Mouse (Mus musculus) hindbrain, embryonic 14.5 days (tissue): ENCODE measurements around the gene 4930519P11Rik. TPM values are rescaled to one million over a fixed set of nuclear protein-coding genes. Genes with fewer than 3 reads are reported as not detected.

ENCODE experiments used
- ATAC-seq: fragments of 200-750 bp; cut with Nextera tagmentation; 2 replicates; pipeline ENCODE4 v1.8.0; 2017; ENCODE audit warnings: moderate number of reproducible peaks, mild to moderate bottlenecking, moderate TSS enrichment, moderate library complexity; ENCODE audit not compliant: low FRiP score
- DNase-seq: peaks from one replicate; pipeline ENCODE4 v3.0.0-alpha.2; 2015; ENCODE audit warnings: low spot score
- H3K27ac ChIP-seq: fragments of 300-500 bp; sonication (generic); 2 replicates; pipeline ENCODE4 v1.5.1; 2014; ENCODE audit warnings: mild to moderate bottlenecking, moderate library complexity
- H3K27me3 ChIP-seq: fragments of 300-500 bp; sonication (generic); 2 replicates; pipeline ENCODE4 v1.6.1; 2014; ENCODE audit warnings: mild to moderate bottlenecking, low read length, mixed read lengths; ENCODE audit not compliant: control insufficient read depth, insufficient read depth
- H3K36me3 ChIP-seq: fragments of 300-500 bp; sonication (generic); replicated peaks from 2 replicates; pipeline ENCODE4 v1.6.1; 2014; ENCODE audit not compliant: control insufficient read depth, insufficient read depth
- H3K4me1 ChIP-seq: fragments of 300-500 bp; sonication (generic); replicated peaks from 2 replicates; pipeline ENCODE4 v1.6.1; 2014; ENCODE audit warnings: antibody characterized with exemption, low read length, mixed read lengths; ENCODE audit not compliant: control insufficient read depth, insufficient read depth
- H3K4me2 ChIP-seq: fragments of 300-500 bp; sonication (generic); replicated peaks from 2 replicates; pipeline ENCODE4 v1.6.1; 2014; ENCODE audit warnings: mild to moderate bottlenecking, moderate library complexity
- H3K4me3 ChIP-seq: fragments of 300-500 bp; sonication (generic); replicated peaks from 2 replicates; pipeline ENCODE4 v1.5.1; 2014; ENCODE audit warnings: mild to moderate bottlenecking, low read length
- H3K9ac ChIP-seq: fragments of 300-500 bp; sonication (generic); 2 replicates; pipeline ENCODE4 v1.6.1; 2014
- H3K9me3 ChIP-seq: fragments of 300-500 bp; sonication (generic); 2 replicates; pipeline ENCODE4 v1.6.1; 2016; ENCODE audit warnings: low read length; ENCODE audit not compliant: control insufficient read depth
- WGBS: fragments of 180-500 bp; shearing (Covaris S2); extraction: QIAGEN DNeasy Blood & Tissue Kit; methylation state at CpG from one replicate; pipeline ENCODE4 v1.1.7; 2014; 5-methylcytosine and 5-hydroxymethylcytosine counted together
- polyA plus RNA-seq: library from polyadenylated mRNA; unstranded; fragments of >200 nt; fragmentation: Nextera tagmentation; extraction: Ambion mirVana; gene quantifications from 2 replicates; pipeline ENCODE4 v1.2.1, GENCODE M21; 2014

Gene 4930519P11Rik
- polyA plus RNA-seq, 1 experiment from 2014 or later: 0.59 TPM

DNA sequence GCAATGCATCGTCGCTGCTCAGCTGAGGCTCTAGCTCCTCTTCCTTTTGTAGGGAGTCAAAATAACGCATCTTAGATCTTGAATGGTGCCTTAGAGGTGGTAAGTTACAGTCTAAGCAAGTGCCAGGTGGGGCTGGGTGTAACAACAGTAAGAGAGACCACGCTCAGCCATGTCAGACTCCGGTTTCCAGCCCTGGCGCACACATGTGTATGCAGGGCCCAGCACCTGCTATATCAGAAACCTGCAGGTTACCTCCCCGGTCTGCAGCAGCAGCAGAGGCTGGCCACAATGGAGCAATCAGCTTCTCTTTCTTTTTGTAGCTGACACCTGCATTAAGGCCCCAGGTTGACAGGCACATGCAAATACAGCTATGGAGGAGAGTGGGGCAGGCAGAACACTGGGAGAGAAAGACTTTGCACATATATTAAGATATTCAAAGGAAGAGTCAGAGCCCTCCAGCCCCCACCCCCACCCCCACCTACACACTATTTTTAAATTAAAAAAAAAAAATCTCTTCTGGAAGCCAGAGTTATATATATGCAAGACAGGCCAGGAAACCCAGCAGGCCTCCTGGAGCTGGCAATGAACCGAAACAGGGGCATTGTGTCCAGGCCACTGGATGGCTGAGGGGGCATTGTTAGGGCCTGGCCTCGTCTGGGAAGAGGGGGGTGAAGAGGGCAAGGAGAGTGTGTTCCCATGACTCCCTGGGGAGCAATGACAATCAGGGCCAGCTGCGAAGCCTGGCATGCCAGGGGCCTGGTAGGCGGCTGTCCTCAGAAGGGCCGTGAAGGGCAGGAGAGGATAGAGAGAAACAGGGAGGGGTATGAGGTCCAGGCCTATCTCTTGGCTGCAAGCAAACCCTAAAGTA is 36.1 kb downstream of the 4930519P11Rik start:
- DNase-seq: no peak
- peak; percentile 40; the same call in 1 of the 2 replicates for ATAC-seq

DNA sequence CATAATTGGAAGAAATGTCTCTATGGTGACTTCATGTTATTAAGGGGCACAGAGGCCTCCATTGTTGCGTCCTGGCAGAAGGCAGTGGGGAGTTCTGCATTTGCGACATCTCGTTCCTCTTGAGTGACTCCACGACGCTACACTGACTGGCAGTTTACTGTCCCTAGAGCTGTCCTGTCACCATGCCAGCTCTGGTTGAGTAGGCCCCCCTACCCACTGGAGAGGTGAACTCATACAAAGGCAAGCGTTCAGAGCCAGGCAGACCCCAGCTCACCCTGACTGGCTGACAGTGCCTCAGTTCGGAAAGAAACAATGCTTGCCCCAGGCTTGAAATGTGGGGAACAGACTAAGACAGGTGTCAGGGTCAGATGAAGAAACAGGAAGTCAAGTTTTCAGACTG is 39.0 kb downstream of the 4930519P11Rik start:
- Histone ChIP-seq H3K9ac (no peak overlapping the region), H3K4me3 (no peak overlapping the region), H3K9me3 (no peaks in the 10 kb centered on the region), H3K27ac (no peak overlapping the region), H3K4me2 (no peak overlapping the region), H3K27me3 (no peaks in the 10 kb centered on the region), H3K36me3 (no peaks in the 10 kb centered on the region), H3K4me1 (peaks cover 11% of the 10 kb centered on the region)
- WGBS: 17% methylated on average over 7 of the region's 7 CpGs
- DNase-seq (no peak), ATAC-seq (no peak)

More for the DNA sequence above, 36.1 kb downstream of the 4930519P11Rik start:
- peaks cover 11% of the 10 kb centered on the region for H3K4me1 ChIP-seq
- H3K36me3 ChIP-seq: no peaks in the 10 kb centered on the region
- H3K4me3 ChIP-seq: no peak overlapping the region
- 17% methylated on average over 12 of the region's 12 CpGs for WGBS
- no peak overlapping the region for H3K4me2 ChIP-seq
- no peaks in the 10 kb centered on the region for H3K9me3 ChIP-seq
- peak overlapping the region; percentile 24; the same call in 1 of the 2 replicates for H3K9ac ChIP-seq
- H3K27ac ChIP-seq: peak overlapping the region; percentile 43
- no peaks in the 10 kb centered on the region for H3K27me3 ChIP-seq

DNA sequence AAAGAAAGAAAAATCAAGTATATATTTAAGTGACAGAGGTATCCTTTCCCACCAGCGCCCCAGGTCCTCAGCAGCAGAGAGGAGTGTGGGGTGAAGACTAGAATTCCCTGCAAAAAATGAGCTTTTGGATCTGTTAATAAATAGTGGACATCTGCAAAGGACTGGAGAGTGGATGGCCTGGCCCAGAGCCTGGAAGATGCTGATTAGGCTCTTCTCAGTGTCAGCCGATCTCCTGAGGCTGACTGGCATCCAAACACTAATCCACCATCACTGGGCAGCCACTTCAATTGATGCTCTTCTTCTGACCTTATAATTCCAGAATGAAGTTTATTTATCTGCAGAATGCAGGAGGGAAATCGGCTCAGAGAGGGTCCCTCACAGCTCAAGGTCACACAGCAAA is 40.2 kb downstream of the 4930519P11Rik start:
- Histone ChIP-seq H3K4me3 (no peak overlapping the region), H3K36me3 (no peaks in the 10 kb centered on the region), H3K27ac (no peak overlapping the region), H3K9ac (no peak overlapping the region), H3K27me3 (no peaks in the 10 kb centered on the region), H3K9me3 (no peaks in the 10 kb centered on the region), H3K4me1 (peaks cover 11% of the 10 kb centered on the region), H3K4me2 (no peak overlapping the region)
- WGBS: 78% methylated on average over 3 of the region's 3 CpGs
- ATAC-seq (no peak), DNase-seq (no peak)

DNA sequence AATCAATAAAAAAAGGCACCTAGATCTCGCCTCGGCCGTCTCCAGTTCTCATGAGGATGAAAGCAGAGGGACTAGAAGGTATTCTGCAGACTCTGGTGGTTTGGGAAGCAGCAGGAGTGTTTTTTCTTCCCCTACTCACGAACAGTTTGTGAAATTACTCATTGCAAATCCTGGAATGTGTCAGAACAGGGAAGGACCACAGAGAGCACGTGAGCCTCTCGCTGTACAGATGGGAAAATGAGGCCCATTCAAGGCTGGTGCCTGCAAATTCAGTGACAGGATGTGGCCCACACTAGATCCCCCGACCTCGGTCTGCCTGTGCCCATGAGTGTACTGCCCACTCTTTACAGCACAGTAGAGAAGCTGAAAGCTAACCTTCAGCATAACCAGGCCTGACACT is 41.3 kb downstream of the 4930519P11Rik start:
- WGBS: 76% methylated on average over 8 of the region's 8 CpGs
- ATAC-seq: no peak
- no peak overlapping the region for H3K4me3 ChIP-seq

DNA sequence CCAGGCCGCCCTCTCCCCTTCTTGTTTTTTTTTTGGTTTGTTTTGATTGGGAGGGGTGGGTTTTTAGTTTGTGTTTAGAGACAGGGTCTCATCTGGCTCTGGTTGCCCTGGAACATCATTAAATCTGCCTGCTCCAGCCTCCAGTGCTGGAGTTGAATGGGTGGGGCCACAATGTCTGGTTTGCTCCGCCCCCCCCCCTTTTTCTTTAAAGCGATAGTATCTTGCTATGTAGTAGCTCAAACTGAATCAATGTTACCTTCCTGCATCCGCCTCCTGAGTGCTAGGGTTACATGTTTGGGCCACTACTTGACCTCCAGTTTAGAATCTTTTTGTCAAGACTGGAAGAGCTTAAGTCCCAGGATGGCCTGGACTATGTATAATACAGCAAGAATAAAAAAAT is 42.0 kb downstream of the 4930519P11Rik start:
- H3K27me3 ChIP-seq: no peaks in the 10 kb centered on the region
- ATAC-seq (no peak), DNase-seq (no peak)
- H3K9me3 ChIP-seq: no peaks in the 10 kb centered on the region
- H3K27ac ChIP-seq: no peak overlapping the region
- no peaks in the 10 kb centered on the region for H3K36me3 ChIP-seq
- no peak overlapping the region for H3K4me3 ChIP-seq
- 0 out of 2 replicates have a peak, but pooled peaks cover 4% of the 10 kb centered on the region for H3K4me1 ChIP-seq
- WGBS: 80% methylated on average over 4 of the region's 4 CpGs
- no peak overlapping the region for H3K4me2 ChIP-seq
- no peak overlapping the region for H3K9ac ChIP-seq

More for the DNA sequence above, 41.3 kb downstream of the 4930519P11Rik start:
- no peak overlapping the region for H3K27ac ChIP-seq
- H3K9me3 ChIP-seq: no peaks in the 10 kb centered on the region
- no peak overlapping the region for H3K4me2 ChIP-seq
- H3K4me1 ChIP-seq: peaks cover 2% of the 10 kb centered on the region; the same call in 1 of the 2 replicates
- no peaks in the 10 kb centered on the region for H3K27me3 ChIP-seq
- H3K36me3 ChIP-seq: no peaks in the 10 kb centered on the region
- no peak overlapping the region for H3K9ac ChIP-seq
- no peak for DNase-seq

DNA sequence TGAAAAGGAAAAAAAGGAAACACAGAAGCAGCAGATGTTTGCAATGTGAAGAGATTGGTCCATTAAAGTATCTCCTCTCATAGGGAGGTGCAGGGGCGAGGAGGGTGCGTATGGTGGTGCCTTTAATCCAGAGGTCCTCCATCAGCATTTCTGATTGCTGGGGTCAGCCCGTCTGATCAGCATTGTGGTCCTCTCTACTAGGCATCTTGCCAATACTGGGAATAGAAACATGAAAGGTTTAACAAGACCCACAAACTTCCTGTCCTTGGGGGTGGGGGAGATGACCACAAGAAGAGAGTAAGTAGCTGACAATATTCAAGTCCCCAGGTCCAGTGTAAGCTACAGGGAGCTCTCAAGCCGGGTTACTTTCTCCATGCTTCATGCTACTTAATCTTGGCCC is 42.6 kb downstream of the 4930519P11Rik start:
- H3K4me2 ChIP-seq: peak overlapping the region; percentile 94
- no peaks in the 10 kb centered on the region for H3K9me3 ChIP-seq
- no peak overlapping the region for H3K4me3 ChIP-seq
- no peaks in the 10 kb centered on the region for H3K27me3 ChIP-seq
- H3K4me1 ChIP-seq: 0 out of 2 replicates have a peak, but pooled peaks cover 4% of the 10 kb centered on the region
- no peak overlapping the region for H3K9ac ChIP-seq
- peak overlapping the region; percentile 50; the same call in 1 of the 2 replicates for H3K27ac ChIP-seq
- H3K36me3 ChIP-seq: no peaks in the 10 kb centered on the region
- no peak for DNase-seq
- 62% methylated on average over 4 of the region's 4 CpGs for WGBS
- ATAC-seq: no peak

- H3K9ac ChIP-seq: peak within 1 kb of the TSS; percentile 54
- DNase-seq: peak; percentile 94
- 0 out of 2 replicates have a peak, but pooled peaks cover 4% of the 10 kb centered on the region for H3K4me1 ChIP-seq
- H3K27me3 ChIP-seq: no peaks in the 10 kb centered on the region
- no peaks in the 10 kb centered on the region for H3K36me3 ChIP-seq
- ATAC-seq: peak; percentile 99
- H3K4me2 ChIP-seq: peak within 1 kb of the TSS; percentile 94
- no peaks in the 10 kb centered on the region for H3K9me3 ChIP-seq
- peak within 1 kb of the TSS; percentile 74 for H3K4me3 ChIP-seq
- peak within 1 kb of the TSS; percentile 50 for H3K27ac ChIP-seq
- under 1% methylated on average over 42 of the region's 44 CpGs for WGBS
Measured at GRCm38 (mm10) chr2:154569836-154570286, 43.4 kb downstream of the 4930519P11Rik start, which contains the start of gene E2f1. Gene E2f1 (minus strand): TSS chr2:154569892.

DNA sequence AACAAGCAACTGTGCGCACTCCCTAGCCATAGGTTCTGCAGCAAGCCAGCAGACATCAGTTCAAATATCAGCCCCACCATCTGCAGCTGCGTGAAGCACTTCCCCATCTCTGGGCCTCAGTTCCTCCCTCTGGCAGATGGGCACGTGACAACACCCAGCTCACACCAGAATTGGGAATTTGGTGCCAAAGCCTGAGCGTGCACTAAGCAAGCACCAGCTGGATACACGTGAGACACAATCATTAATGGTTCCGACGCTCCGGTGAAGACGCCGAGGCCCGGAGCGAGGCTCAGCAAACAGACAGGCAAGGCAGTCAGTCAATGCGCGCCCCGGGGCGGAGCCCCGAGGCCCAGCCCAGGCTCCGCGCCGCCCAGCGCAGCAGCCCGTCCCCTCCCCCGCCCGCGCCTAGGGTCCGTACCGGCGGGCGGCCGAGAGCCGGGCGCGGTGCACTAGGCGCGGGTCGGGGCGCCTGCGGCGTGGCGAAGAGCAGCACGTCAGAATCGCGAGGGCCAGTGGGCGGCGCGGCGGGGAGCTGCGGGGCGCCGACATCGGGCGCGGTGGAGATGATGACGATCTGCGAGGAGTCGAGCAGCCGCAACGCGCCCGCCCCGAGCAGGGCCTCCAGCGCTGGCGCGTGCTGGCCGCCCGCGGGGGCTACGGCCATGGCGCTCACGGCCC is 44.0 kb downstream of the 4930519P11Rik start:
- H3K27me3 ChIP-seq: no peaks in the 10 kb centered on the region
- no peaks in the 10 kb centered on the region for H3K36me3 ChIP-seq
- under 1% methylated on average over 59 of the region's 70 CpGs for WGBS
- peak overlapping the region; percentile 54 for H3K9ac ChIP-seq
- peak overlapping the region; percentile 94 for H3K4me2 ChIP-seq
- ATAC-seq: peak; percentile 49
- H3K4me1 ChIP-seq: 0 out of 2 replicates have a peak, but pooled peaks cover 4% of the 10 kb centered on the region
- no peak for DNase-seq
- no peaks in the 10 kb centered on the region for H3K9me3 ChIP-seq
- H3K4me3 ChIP-seq: peak overlapping the region; percentile 74
- peak overlapping the region; percentile 47 for H3K27ac ChIP-seq
